Mouse (Mus musculus): ENCODE data around the gene Ctnnal1. TPM values are rescaled to one million over a fixed set of nuclear protein-coding genes. Genes with fewer than 3 reads are reported as not detected.
"Not testable (repeated sequence)": the region's sequence is repeated elsewhere in the genome, so short reads cannot be mapped to it uniquely, and the experiment has no call there.

Ctnnal1 gene
- total and polyA plus RNA-seq, 3 experiments, result 2.3 to 6.3 TPM; not detected in 1

GRCm38 (mm10) chr4:56878971-56879370, 14.0 kb upstream of the Ctnnal1 start:
- no peaks in the 10 kb centered on the region for H3K79me2 ChIP-seq (ENCODE audit: control insufficient read depth, insufficient read depth, low read length, poor library complexity)
- H3K4me1 ChIP-seq (ENCODE audit: control insufficient read depth in 1 of 2, insufficient read depth in 2 of 2, low read length in 2 of 2), result no peaks in the 10 kb centered on the region
- H3K9ac ChIP-seq (ENCODE audit: control insufficient read depth, low read depth, low read length, poor library complexity, severe bottlenecking), result no peak overlapping the region
- TF ChIP-seq POLR2AphosphoS5 (IDR thresholded peaks at IDR 0.05; ENCODE audit: borderline replicate concordance, low read depth, low read length) (no peak), MYC (IDR thresholded peaks at IDR 0.05; ENCODE audit: low read depth, low read length) (no peak)
- H3K9me3 ChIP-seq (replicated peaks; ENCODE audit: insufficient read depth, low read length), result no peaks in the 10 kb centered on the region
- peaks cover 0 to 1% of the 10 kb centered on the region in 2 experiments; a peak in 2 of 4 replicates for H3K36me3 ChIP-seq (ENCODE audit: control insufficient read depth in 1 of 2, insufficient read depth in 2 of 2, low read length in 2 of 2)
- no peaks in the 10 kb centered on the region for H3K27me3 ChIP-seq (ENCODE audit: control insufficient read depth in 1 of 2, insufficient read depth in 2 of 2, low read length in 2 of 2)
- no peak overlapping the region for H3K4me3 ChIP-seq (ENCODE audit: control insufficient read depth in 1 of 2, insufficient read depth in 1 of 2, low read depth in 2 of 2, low read length in 2 of 2)
- no peak for DNase-seq (ENCODE audit: low read depth, low spot score)
- no peak overlapping the region for H3K27ac ChIP-seq (ENCODE audit: control insufficient read depth, low read depth, low read length)

- DNase-seq (ENCODE audit: low read depth, low spot score); H3K9ac ChIP-seq (ENCODE audit: control insufficient read depth, low read depth, low read length, poor library complexity, severe bottlenecking); H3K4me3 ChIP-seq (ENCODE audit: control insufficient read depth in 1 of 2, insufficient read depth in 1 of 2, low read depth in 2 of 2, low read length in 2 of 2); H3K79me2 ChIP-seq (ENCODE audit: control insufficient read depth, insufficient read depth, low read length, poor library complexity); H3K27me3 ChIP-seq (ENCODE audit: control insufficient read depth in 1 of 2, insufficient read depth in 2 of 2, low read length in 2 of 2); H3K4me1 ChIP-seq (ENCODE audit: control insufficient read depth in 1 of 2, insufficient read depth in 2 of 2, low read length in 2 of 2); H3K9me3 ChIP-seq (replicated peaks; ENCODE audit: insufficient read depth, low read length); H3K36me3 ChIP-seq (ENCODE audit: control insufficient read depth in 1 of 2, insufficient read depth in 2 of 2, low read length in 2 of 2); H3K27ac ChIP-seq (ENCODE audit: control insufficient read depth, low read depth, low read length): not testable (repeated sequence)
Measured at GRCm38 (mm10) chr4:56870541-56870940, 5.6 kb upstream of the Ctnnal1 start.

DNA sequence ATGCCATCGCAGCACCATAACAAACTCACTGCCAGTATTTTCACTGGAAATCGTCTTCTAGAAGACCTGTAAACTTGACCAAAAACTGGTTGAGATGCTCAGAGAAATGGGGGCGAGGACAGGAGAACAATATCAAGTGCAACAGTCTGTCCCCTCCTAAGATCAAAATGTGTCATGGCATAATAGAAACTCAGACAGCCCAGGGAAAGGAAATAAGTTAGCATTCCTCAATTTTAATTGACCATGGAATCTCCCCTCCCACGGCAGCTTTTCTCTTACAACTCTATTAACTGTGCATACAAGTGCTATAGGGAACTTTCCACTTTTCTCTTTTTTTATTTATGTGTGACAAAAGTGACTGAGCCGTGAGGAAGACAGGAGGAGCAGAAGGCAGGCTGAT, 2.8 kb upstream of the Ctnnal1 start:
- Histone ChIP-seq H3K27me3 (ENCODE audit: control insufficient read depth in 1 of 2, insufficient read depth in 2 of 2, low read length in 2 of 2) (no peaks in the 10 kb centered on the region), H3K27ac (ENCODE audit: control insufficient read depth, low read depth, low read length) (no peak overlapping the region), H3K9me3 (replicated peaks; ENCODE audit: insufficient read depth, low read length) (no peaks in the 10 kb centered on the region), H3K79me2 (ENCODE audit: control insufficient read depth, insufficient read depth, low read length, poor library complexity) (no peaks in the 10 kb centered on the region), H3K4me1 (ENCODE audit: control insufficient read depth in 1 of 2, insufficient read depth in 2 of 2, low read length in 2 of 2) (peaks cover 2 to 5% of the 10 kb centered on the region in 2 experiments; a peak in 3 of 4 replicates), H3K4me3 (ENCODE audit: control insufficient read depth in 1 of 2, insufficient read depth in 1 of 2, low read depth in 2 of 2, low read length in 2 of 2) (no peak overlapping the region), H3K36me3 (ENCODE audit: control insufficient read depth in 1 of 2, insufficient read depth in 2 of 2, low read length in 2 of 2) (peaks cover 0 to 6% of the 10 kb centered on the region in 2 experiments; a peak in 2 of 4 replicates), H3K9ac (ENCODE audit: control insufficient read depth, low read depth, low read length, poor library complexity, severe bottlenecking) (no peak overlapping the region)
- TF ChIP-seq TCF12 (IDR thresholded peaks at IDR 0.05; ENCODE audit: low read depth, low read length), result no peak
- no peak for DNase-seq (ENCODE audit: low read depth, low spot score)

DNA sequence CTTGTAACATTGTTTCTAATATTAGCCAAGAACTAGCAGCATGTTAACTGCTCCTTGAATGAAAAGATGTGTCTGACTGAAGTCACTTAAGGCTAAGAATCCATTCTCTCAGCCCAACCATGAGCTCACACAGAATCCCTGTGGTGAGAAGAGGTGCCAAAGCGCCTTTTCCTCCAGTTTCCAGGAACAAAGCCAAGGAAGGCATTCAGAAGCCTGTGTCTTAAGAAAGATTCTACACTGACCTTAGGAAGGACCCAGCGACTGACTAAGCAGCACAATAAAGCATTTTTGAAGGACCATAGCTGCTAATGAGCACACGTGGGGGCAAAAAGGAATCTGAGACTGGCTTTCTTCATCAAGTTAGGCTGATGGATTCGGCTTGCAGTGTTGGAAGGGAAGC, 983 bp upstream of the Ctnnal1 start:
- H3K27me3 ChIP-seq (ENCODE audit: control insufficient read depth in 1 of 2, insufficient read depth in 2 of 2, low read length in 2 of 2), result no peaks in the 10 kb centered on the region
- no peak overlapping the region for H3K4me3 ChIP-seq (ENCODE audit: control insufficient read depth in 1 of 2, insufficient read depth in 1 of 2, low read depth in 2 of 2, low read length in 2 of 2)
- TF ChIP-seq EP300 (IDR thresholded peaks at IDR 0.05; ENCODE audit: low read depth in 1 of 2, low read length in 2 of 2) (no peak), MAFK (IDR thresholded peaks at IDR 0.05; ENCODE audit: borderline replicate concordance, low read depth, low read length) (no peak), ZKSCAN1 (IDR thresholded peaks at IDR 0.05; ENCODE audit: low read depth, low read length) (no peak), ZC3H11A (IDR thresholded peaks at IDR 0.05; ENCODE audit: low read depth, low read length) (no peak), SIN3A (IDR thresholded peaks at IDR 0.05; ENCODE audit: low read length) (no peak), POLR2AphosphoS5 (IDR thresholded peaks at IDR 0.05; ENCODE audit: borderline replicate concordance, low read depth, low read length) (no peak)
- H3K27ac ChIP-seq (ENCODE audit: control insufficient read depth, low read depth, low read length), result no peak overlapping the region
- H3K36me3 ChIP-seq (ENCODE audit: control insufficient read depth in 1 of 2, insufficient read depth in 2 of 2, low read length in 2 of 2), result peaks cover 0 to 14% of the 10 kb centered on the region in 2 experiments; a peak in 2 of 4 replicates
- peak; percentile 14 for DNase-seq (ENCODE audit: low read depth, low spot score)
- peaks cover 5 to 7% of the 10 kb centered on the region in 2 experiments for H3K4me1 ChIP-seq (ENCODE audit: control insufficient read depth in 1 of 2, insufficient read depth in 2 of 2, low read length in 2 of 2)
- no peak overlapping the region for H3K9ac ChIP-seq (ENCODE audit: control insufficient read depth, low read depth, low read length, poor library complexity, severe bottlenecking)
- no peaks in the 10 kb centered on the region for H3K79me2 ChIP-seq (ENCODE audit: control insufficient read depth, insufficient read depth, low read length, poor library complexity)
- H3K9me3 ChIP-seq (replicated peaks; ENCODE audit: insufficient read depth, low read length), result no peaks in the 10 kb centered on the region
